Mouse (Mus musculus): ENCODE data around the gene Tor3a. TPM values are rescaled to one million over a fixed set of nuclear protein-coding genes. Genes with fewer than 3 reads are reported as not detected.

The Tor3a gene
- polyA plus RNA-seq, 1 experiment from 2014 or later = 3.3 TPM

GRCm38 (mm10) chr1:156644780-156645523 lies 29.2 kb downstream of the Tor3a start:
- no peaks in the 10 kb centered on the region for H3K9me3 ChIP-seq
- 64% methylated on average over 13 of the region's 13 CpGs for WGBS
- H3K9ac ChIP-seq = no peak overlapping the region
- peaks cover 30% of the 10 kb centered on the region for H3K36me3 ChIP-seq
- no peak for ATAC-seq (ENCODE audit: low FRiP score, low read depth)
- no peaks in the 10 kb centered on the region for H3K4me1 ChIP-seq
- no peak overlapping the region for H3K4me2 ChIP-seq (replicated peaks)
- no peak overlapping the region for H3K27ac ChIP-seq
- H3K4me3 ChIP-seq = no peak overlapping the region
- H3K27me3 ChIP-seq (replicated peaks) = no peaks in the 10 kb centered on the region

GRCm38 (mm10) chr1:156644061-156644460 lies 30.1 kb downstream of the Tor3a start:
- 58% methylated on average over 10 of the region's 10 CpGs for WGBS
- Histone ChIP-seq H3K4me1 (no peaks in the 10 kb centered on the region), H3K9me3 (no peaks in the 10 kb centered on the region), H3K4me3 (no peak overlapping the region), H3K4me2 (replicated peaks) (no peak overlapping the region), H3K27me3 (replicated peaks) (no peaks in the 10 kb centered on the region), H3K36me3 (peaks cover 30% of the 10 kb centered on the region), H3K27ac (no peak overlapping the region), H3K9ac (no peak overlapping the region)
- ATAC-seq (ENCODE audit: low FRiP score, low read depth) = no peak

- 75% methylated on average over 12 of the region's 12 CpGs for WGBS
- Histone ChIP-seq H3K27ac (no peak overlapping the region), H3K4me3 (no peak overlapping the region), H3K9ac (no peak overlapping the region), H3K27me3 (replicated peaks) (no peaks in the 10 kb centered on the region), H3K4me1 (no peaks in the 10 kb centered on the region), H3K4me2 (replicated peaks) (no peak overlapping the region), H3K9me3 (no peaks in the 10 kb centered on the region), H3K36me3 (peaks cover 33% of the 10 kb centered on the region)
- no peak for ATAC-seq (ENCODE audit: low FRiP score, low read depth)
Observed at GRCm38 (mm10) chr1:156642813-156643212, 31.3 kb downstream of the Tor3a start.

- 91% methylated on average over 10 of the region's 10 CpGs for whole genome bisulfite sequencing
- ATAC-seq (ENCODE audit: low FRiP score, low read depth) = no peak
Observed at GRCm38 (mm10) chr1:156641808-156642207, 32.3 kb downstream of the Tor3a start.

GRCm38 (mm10) chr1:156640577-156640976 lies 33.6 kb downstream of the Tor3a start:
- H3K27me3 ChIP-seq (replicated peaks) = no peaks in the 10 kb centered on the region
- H3K4me1 ChIP-seq = no peaks in the 10 kb centered on the region
- H3K4me3 ChIP-seq = no peak overlapping the region
- H3K36me3 ChIP-seq = peaks cover 48% of the 10 kb centered on the region
- H3K9ac ChIP-seq = no peak overlapping the region
- no peak for ATAC-seq (ENCODE audit: low FRiP score, low read depth)
- no peak overlapping the region for H3K4me2 ChIP-seq (replicated peaks)
- H3K9me3 ChIP-seq = no peaks in the 10 kb centered on the region
- 81% methylated on average over 4 of the region's 4 CpGs for WGBS
- H3K27ac ChIP-seq = no peak overlapping the region

More at GRCm38 (mm10) chr1:156641808-156642207, 32.3 kb downstream of the Tor3a start:
- Histone ChIP-seq H3K4me2 (replicated peaks) (no peak overlapping the region), H3K4me1 (no peaks in the 10 kb centered on the region), H3K9me3 (no peaks in the 10 kb centered on the region), H3K36me3 (peaks cover 38% of the 10 kb centered on the region), H3K27me3 (replicated peaks) (no peaks in the 10 kb centered on the region), H3K27ac (no peak overlapping the region), H3K4me3 (no peak overlapping the region), H3K9ac (no peak overlapping the region)

- H3K36me3 ChIP-seq = peaks cover 58% of the 10 kb centered on the region
- no peak for ATAC-seq (ENCODE audit: low FRiP score, low read depth)
- 93% methylated on average over 5 of the region's 5 CpGs for WGBS
Observed at GRCm38 (mm10) chr1:156639455-156639854, 34.7 kb downstream of the Tor3a start.

GRCm38 (mm10) chr1:156635148-156635547 lies 39.0 kb downstream of the Tor3a start:
- no peak overlapping the region for H3K9ac ChIP-seq
- no peak overlapping the region for H3K27ac ChIP-seq
- H3K4me1 ChIP-seq = no peaks in the 10 kb centered on the region
- no peak for ATAC-seq (ENCODE audit: low FRiP score, low read depth)
- no peaks in the 10 kb centered on the region for H3K9me3 ChIP-seq
- H3K27me3 ChIP-seq (replicated peaks) = no peaks in the 10 kb centered on the region
- H3K4me3 ChIP-seq = no peak overlapping the region
- peaks cover 60% of the 10 kb centered on the region for H3K36me3 ChIP-seq
- WGBS = 87% methylated on average over 2 of the region's 2 CpGs
- no peak overlapping the region for H3K4me2 ChIP-seq (replicated peaks)

More at GRCm38 (mm10) chr1:156639455-156639854, 34.7 kb downstream of the Tor3a start:
- Histone ChIP-seq H3K9ac (no peak overlapping the region), H3K27me3 (replicated peaks) (no peaks in the 10 kb centered on the region), H3K4me1 (no peaks in the 10 kb centered on the region), H3K9me3 (no peaks in the 10 kb centered on the region), H3K27ac (no peak overlapping the region), H3K4me3 (no peak overlapping the region), H3K4me2 (replicated peaks) (no peak overlapping the region)

- peaks cover 67% of the 10 kb centered on the region for H3K36me3 ChIP-seq
- no peak overlapping the region for H3K27ac ChIP-seq
- 0 out of 2 replicates have a peak, but pooled peaks have one; percentile 4 for ATAC-seq (ENCODE audit: low FRiP score, low read depth)
- no peak overlapping the region for H3K4me2 ChIP-seq (replicated peaks)
- H3K9me3 ChIP-seq = no peaks in the 10 kb centered on the region
- 81% methylated on average over 10 of the region's 10 CpGs for WGBS
- no peaks in the 10 kb centered on the region for H3K27me3 ChIP-seq (replicated peaks)
- H3K4me3 ChIP-seq = no peak overlapping the region
- H3K4me1 ChIP-seq = no peaks in the 10 kb centered on the region
- no peak overlapping the region for H3K9ac ChIP-seq
Observed at GRCm38 (mm10) chr1:156633095-156633494, 41.1 kb downstream of the Tor3a start.

GRCm38 (mm10) chr1:156630965-156631364 lies 43.2 kb downstream of the Tor3a start:
- Histone ChIP-seq H3K27ac (no peak overlapping the region), H3K9me3 (no peaks in the 10 kb centered on the region), H3K4me3 (no peak overlapping the region), H3K9ac (no peak overlapping the region), H3K4me1 (no peaks in the 10 kb centered on the region), H3K36me3 (peaks cover 58% of the 10 kb centered on the region), H3K4me2 (replicated peaks) (no peak overlapping the region), H3K27me3 (replicated peaks) (no peaks in the 10 kb centered on the region)
- no peak for ATAC-seq (ENCODE audit: low FRiP score, low read depth)

GRCm38 (mm10) chr1:156629984-156630383 lies 44.2 kb downstream of the Tor3a start:
- WGBS = 94% methylated on average over 8 of the region's 8 CpGs
- Histone ChIP-seq H3K9me3 (no peaks in the 10 kb centered on the region), H3K4me3 (no peak overlapping the region), H3K36me3 (peaks cover 58% of the 10 kb centered on the region), H3K27me3 (replicated peaks) (no peaks in the 10 kb centered on the region), H3K9ac (no peak overlapping the region), H3K4me2 (replicated peaks) (no peak overlapping the region), H3K27ac (no peak overlapping the region), H3K4me1 (no peaks in the 10 kb centered on the region)
- ATAC-seq (ENCODE audit: low FRiP score, low read depth) = no peak

GRCm38 (mm10) chr1:156626729-156627128 lies 47.4 kb downstream of the Tor3a start:
- no peak overlapping the region for H3K27ac ChIP-seq
- no peak overlapping the region for H3K4me3 ChIP-seq
- WGBS = 83% methylated on average over 4 of the region's 4 CpGs
- no peaks in the 10 kb centered on the region for H3K27me3 ChIP-seq (replicated peaks)
- ATAC-seq (ENCODE audit: low FRiP score, low read depth) = no peak
- H3K9ac ChIP-seq = no peak overlapping the region
- peaks cover 42% of the 10 kb centered on the region for H3K36me3 ChIP-seq
- H3K4me1 ChIP-seq = no peaks in the 10 kb centered on the region
- H3K9me3 ChIP-seq = no peaks in the 10 kb centered on the region
- H3K4me2 ChIP-seq (replicated peaks) = no peak overlapping the region

- Histone ChIP-seq H3K9ac (no peak overlapping the region), H3K36me3 (peaks cover 21% of the 10 kb centered on the region), H3K27me3 (replicated peaks) (no peaks in the 10 kb centered on the region), H3K4me2 (replicated peaks) (no peak overlapping the region), H3K4me3 (no peak overlapping the region), H3K4me1 (0 out of 2 replicates have a peak, but pooled peaks cover 5% of the 10 kb centered on the region), H3K27ac (no peak overlapping the region), H3K9me3 (no peaks in the 10 kb centered on the region)
- 79% methylated on average over 1 of the region's 1 CpGs for WGBS
- ATAC-seq (ENCODE audit: low FRiP score, low read depth) = no peak
Observed at GRCm38 (mm10) chr1:156624231-156624630, 49.9 kb downstream of the Tor3a start.

GRCm38 (mm10) chr1:156620951-156621350 lies 53.2 kb downstream of the Tor3a start:
- WGBS = 82% methylated on average over 3 of the region's 3 CpGs
- Histone ChIP-seq H3K4me3 (no peak overlapping the region), H3K9me3 (no peaks in the 10 kb centered on the region), H3K9ac (no peak overlapping the region), H3K36me3 (peaks cover 15% of the 10 kb centered on the region), H3K4me1 (peaks cover 17% of the 10 kb centered on the region), H3K27ac (no peak overlapping the region), H3K27me3 (replicated peaks) (no peaks in the 10 kb centered on the region), H3K4me2 (replicated peaks) (no peak overlapping the region)
- no peak for ATAC-seq (ENCODE audit: low FRiP score, low read depth)
